Mouse (Mus musculus) T-helper 2 cell (primary cell): ENCODE data around the gene Eif4g3.

Experiments
- in situ Hi-C: fragments of 300-600 bp; cut with MboI, MseI; formaldehyde crosslinking; loops from one replicate; pipeline ENCODE4 v1.15.1; 2025; ENCODE audit warnings: high pct_unique_total_duplicates

Eif4g3 gene

DNA sequence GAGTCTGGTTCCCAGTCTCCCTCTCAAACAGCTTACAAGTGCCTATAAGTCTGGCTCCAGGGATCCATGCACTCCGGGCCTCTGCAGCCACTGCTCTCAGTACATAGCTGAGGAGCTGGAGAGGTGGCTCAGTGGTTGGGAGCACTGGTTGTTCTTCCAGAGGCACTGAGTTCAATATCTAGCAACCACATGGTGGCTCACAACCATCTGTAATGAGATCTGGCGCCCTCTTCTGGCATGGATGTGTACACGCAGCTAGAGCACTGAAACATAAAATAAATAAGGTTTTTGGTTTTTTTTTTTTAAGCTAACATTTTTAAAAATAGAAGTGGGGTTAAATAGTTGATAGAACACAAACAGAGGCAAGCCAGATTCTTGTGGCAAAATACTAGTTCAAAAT is 161.2 kb downstream of the Eif4g3 start:
- in situ Hi-C loops: no loop called here

DNA sequence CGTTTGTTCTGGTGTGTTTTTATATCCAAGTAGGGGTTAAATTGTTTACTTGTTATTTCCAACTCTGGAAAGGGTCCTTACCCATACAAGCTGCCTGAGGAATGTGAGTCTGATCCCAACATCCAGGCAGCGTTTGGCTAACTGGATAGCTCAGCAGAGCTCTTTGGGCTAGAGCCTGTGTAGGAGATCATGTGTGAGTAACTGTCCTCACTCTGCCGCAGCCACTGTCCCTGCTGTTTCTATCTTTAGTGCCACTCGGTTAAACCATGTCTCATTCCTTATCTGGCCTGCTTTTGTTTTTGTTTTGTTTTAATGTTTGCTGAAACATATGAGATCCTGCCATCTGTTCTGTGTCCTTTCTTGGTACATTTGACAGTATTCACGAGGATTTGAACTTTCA is 168.1 kb downstream of the Eif4g3 start:
- in situ Hi-C loops: no loop called here

DNA sequence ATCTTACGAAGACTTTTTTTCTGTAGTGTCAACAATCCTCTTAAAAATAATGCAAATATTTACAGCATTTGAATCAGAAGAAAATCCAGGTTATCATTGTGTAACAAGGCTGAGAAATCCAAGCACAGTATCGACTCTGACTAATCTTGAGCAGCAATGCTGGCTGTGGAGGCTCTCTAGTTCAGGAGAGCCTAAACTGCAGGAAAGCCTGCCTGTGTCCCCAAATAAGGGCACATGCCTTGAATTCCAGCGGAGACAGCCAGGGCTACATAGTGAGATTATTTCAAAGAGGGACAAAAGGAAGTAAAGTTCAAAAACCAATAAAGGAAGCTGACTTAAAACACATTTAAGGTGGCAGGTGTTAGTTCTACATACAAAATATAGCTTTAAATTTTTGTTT is 168.7 kb downstream of the Eif4g3 start:
- in situ Hi-C loops: no loop called here

DNA sequence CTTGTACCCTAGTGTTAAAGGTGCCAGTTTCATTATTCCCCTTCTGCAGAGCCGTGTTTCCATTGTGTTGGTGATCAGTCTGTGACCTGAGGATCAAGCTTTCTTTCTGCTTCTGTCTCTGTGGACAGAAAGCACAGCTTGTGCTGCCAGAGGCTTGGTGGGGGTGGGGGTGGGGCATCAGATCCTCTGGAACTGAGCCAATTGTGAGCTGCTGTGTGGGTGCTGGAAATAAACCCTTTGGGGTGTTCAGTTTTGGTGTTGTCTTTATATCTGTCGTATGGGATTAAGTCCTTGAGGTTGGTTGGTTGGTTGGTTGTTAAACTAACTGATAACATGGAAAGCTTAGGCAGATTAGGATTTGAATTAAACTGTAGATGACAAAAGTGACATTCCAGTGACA is 171.0 kb downstream of the Eif4g3 start:
- in situ Hi-C loops: no loop called here

DNA sequence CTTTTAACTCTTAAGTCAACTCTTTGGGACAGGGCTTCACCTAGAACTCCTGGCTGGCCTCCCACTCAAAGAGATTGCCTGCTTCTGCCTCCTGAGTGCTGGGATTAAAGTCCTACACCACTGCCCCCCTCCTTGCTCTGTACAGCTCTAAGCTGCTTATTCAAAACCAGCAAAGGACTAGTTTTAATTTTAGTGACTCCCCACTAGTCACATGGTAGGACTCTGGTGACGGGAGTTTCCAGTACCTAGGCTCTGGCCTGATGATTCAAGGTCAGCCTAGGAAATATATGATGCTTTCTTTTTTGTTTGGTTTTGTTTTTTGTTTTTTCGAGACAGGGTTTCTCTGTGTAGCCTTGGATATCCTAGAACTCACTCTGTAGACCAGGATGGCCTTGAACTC is 172.0 kb downstream of the Eif4g3 start:
- in situ Hi-C loops: no loop called here

GRCm38 (mm10) chr4:138166519-138166918 is 173.7 kb downstream of the Eif4g3 start:
- in situ Hi-C loops: no loop called here

GRCm38 (mm10) chr4:138168162-138168561 is 175.3 kb downstream of the Eif4g3 start:
- in situ Hi-C loops: no loop called here

DNA sequence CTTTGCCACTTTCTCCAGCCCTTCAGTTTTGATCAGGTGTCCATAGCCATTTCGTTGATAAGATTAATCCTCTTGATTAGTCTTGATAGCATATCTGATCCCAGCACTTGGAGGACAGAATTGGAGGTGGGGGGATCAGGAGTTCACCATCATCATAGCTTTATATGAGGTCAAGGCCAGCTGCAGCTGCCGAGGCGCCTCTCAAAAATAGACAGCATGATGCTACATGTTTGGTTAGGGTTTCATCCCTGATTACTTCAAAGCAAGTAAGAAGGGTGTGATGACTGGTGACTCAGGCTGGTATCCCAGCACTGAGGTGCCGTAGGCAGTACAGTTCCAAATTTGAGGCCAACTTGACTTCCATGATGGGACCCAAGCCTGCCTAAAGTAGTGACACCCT is 176.6 kb downstream of the Eif4g3 start:
- in situ Hi-C loops: no loop called here

GRCm38 (mm10) chr4:138172686-138173085 is 179.9 kb downstream of the Eif4g3 start:
- in situ Hi-C loops: no loop called here

DNA sequence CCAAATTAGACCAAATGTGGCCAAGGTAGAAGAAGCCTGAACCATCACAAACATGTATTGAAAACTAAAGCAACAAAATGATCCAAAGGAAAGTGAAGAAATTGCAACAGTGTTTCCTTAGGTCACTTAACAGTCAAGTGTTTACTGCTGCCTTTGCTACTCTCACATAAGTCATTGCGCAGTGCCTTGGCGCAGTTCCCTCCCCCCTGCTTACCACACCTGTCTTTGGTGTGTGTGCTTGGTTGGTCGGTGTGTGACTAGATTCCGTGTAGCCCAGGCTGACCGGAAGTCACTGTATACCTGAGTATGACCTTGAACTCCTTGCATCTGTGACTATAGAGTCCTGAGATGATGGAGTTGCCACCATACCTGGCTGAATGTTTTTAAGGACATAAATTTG is 186.6 kb downstream of the Eif4g3 start:
- in situ Hi-C loops: loop anchor here (5.0 kb wide), 1 partner anchor 87 kb away; no protein-coding TSS in a partner anchor

GRCm38 (mm10) chr4:138180719-138181118 is 187.9 kb downstream of the Eif4g3 start:
- in situ Hi-C loops: no loop called here

DNA sequence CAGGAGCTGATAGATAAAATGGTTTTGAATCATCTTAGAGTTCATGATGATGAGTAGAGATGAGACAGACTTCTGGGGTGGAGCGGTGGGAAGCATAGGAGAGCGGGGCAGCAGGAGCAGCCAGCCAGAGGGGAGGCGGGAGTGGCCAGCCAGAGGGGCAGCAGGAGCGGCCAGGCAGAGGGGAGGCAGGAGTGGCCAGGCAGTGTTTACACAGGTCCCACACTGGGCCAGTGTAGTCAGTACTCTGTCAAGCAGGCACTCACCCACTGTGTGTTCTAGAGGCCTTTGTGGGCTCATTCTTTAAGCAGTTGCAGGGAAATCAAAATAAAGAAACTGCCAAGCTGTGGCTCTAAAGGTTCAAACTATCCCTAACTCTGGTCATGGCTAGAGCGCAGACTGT is 191.2 kb downstream of the Eif4g3 start:
- in situ Hi-C loops: no loop called here

- in situ Hi-C loops: no loop called here
These were observed 191.8 kb downstream of the Eif4g3 start for GRCm38 (mm10) chr4:138184573-138184981.

- in situ Hi-C loops: no loop called here
These were observed 193.1 kb downstream of the Eif4g3 start for GRCm38 (mm10) chr4:138185961-138186360.

DNA sequence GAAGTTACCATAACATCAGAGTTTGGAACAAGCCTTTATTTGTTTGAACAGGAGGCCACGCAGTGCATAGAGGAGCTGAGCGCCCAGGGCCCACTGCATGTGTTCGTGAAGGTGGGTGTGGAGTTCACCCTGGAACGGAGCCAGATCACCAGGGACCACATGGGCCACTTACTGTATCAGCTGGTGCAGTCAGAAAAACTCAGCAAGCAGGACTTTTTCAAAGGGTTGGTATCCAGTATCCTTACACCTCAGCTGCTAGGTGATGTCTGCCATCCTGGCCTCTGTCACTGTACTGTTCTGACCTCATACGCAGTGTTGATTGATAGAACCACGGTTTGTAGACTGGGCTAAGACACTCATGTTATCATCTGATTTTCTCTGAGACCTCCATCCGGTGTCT is 195.2 kb downstream of the Eif4g3 start:
- in situ Hi-C loops: no loop called here

DNA sequence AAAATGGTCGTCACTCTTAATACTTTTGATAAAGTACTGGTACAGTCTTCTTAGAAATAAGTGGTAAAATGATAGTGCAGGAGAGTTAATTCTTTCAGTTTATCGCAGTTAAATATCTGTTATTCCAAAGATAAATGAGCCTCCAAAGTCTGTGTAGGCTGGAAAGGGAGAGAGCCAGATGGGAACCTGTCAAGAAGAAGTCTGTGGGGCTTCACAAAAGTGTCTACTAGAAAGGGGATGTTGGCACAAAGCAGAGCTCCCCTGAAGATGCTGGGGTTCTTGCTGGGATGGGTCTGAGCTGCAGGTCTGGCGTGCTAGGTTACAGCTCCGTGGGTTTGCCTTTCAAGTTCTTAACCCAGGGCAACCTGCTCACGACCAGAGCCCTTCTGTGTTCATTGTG is 199.7 kb downstream of the Eif4g3 start:
- in situ Hi-C loops: no loop called here

GRCm38 (mm10) chr4:138200769-138201168 is 207.9 kb downstream of the Eif4g3 start:
- in situ Hi-C loops: loop anchor here (25.0 kb wide), 1 partner anchor 838 kb away; the partner anchor contains the start of gene Cdc42

DNA sequence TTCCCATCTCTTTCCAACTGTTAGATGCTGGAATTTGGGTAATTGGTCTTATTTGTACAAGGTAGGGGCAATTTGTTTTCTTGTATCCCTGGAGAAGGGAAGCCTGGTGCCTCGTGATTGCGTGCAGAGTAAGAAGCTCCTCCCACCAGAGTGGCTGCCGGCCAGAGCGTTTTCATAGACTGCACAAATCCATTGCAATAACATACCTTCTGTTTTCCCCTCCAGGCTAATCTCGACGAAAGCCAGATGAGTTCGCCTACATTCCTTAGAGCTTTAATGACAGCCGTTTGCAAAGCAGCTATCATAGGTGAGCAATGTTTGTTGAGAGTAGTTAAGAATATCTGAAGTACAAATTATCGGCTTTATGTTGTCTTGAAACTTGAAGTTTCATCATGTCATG is 208.9 kb downstream of the Eif4g3 start:
- in situ Hi-C loops: loop anchor here (25.0 kb wide), 1 partner anchor 839 kb away; the partner anchor contains the start of gene Cdc42

GRCm38 (mm10) chr4:138210116-138210515 is 217.3 kb downstream of the Eif4g3 start:
- in situ Hi-C loops: loop anchor here (10.0 to 25.0 kb wide), 3 partner anchors 355 to 1125 kb away; partner anchors contain the start of gene Cdc42

GRCm38 (mm10) chr4:138213861-138214260 is 221.0 kb downstream of the Eif4g3 start:
- in situ Hi-C loops: loop anchor here (10.0 to 25.0 kb wide), 3 partner anchors 359 to 1121 kb away; partner anchors contain the start of gene Cdc42

GRCm38 (mm10) chr4:138215671-138216199 is 222.9 kb downstream of the Eif4g3 start:
- in situ Hi-C loops: loop anchor here (10.0 to 25.0 kb wide), 3 partner anchors 361 to 1119 kb away; partner anchors contain the start of gene Cdc42

GRCm38 (mm10) chr4:138216200-138216890 is 223.5 kb downstream of the Eif4g3 start, which contains the start of gene Hp1bp3:
Gene Hp1bp3 (plus strand): TSS chr4:138216296.
- in situ Hi-C loops: loop anchor here (10.0 to 25.0 kb wide), 3 partner anchors 362 to 1118 kb away; partner anchors contain the start of gene Cdc42

DNA sequence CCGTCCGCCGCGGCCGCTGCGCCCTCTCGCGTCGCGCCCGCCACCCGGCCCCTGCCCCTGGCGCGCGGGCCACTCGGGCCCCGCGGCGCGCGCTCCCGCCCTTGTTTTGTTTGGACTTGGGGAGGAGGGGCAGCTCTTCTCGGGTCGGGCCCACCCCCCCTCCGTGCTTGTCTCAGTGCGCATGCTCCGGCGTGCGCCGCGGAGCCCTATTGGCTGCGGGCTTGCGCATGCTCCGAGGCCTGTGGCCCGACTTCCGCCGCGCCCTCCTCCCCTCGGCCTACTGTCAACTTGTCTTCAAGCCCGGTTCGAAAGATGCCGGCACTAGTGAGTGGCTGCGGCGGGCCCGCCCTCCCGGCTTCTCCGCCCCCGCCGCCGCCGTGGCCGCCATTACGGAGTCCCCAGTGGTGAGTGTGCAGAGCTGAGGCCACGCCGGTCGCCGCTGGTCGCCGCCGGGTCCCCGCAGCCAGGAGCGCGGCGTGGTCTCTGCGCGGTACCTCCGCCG is 224.1 kb downstream of the Eif4g3 start:
- in situ Hi-C loops: loop anchor here (10.0 to 25.0 kb wide), 3 partner anchors 362 to 1118 kb away; partner anchors contain the start of gene Cdc42
